Mouse (Mus musculus): ENCODE data around the gene Gm21731.
"Not testable (repeated sequence)": the region's sequence is repeated elsewhere in the genome, so short reads cannot be mapped to it uniquely, and the experiment has no call there.

DNA sequence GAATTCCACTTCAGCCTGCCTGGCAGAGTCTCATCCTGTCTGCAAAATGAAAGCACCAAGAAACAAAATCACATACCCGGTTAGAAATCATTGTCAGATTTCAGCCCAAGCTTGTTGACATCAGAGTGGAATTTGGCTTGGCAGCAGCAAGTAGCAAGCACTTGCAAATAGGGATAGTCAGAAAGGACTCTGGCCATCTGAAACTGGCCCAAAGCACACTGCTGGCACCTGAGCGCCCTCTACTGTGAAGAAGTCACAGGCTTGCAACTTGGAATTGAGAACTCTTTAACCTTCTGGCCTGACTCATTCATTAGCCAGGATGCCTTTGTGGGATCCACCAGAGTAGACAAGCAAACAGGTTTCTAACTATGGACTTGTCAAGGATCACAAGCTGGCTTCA is 38.9 kb downstream of the Gm21731 start:
- TF ChIP-seq GABPA (IDR thresholded peaks at IDR 0.05; ENCODE audit: low read depth, low read length); POLR2AphosphoS5 (IDR thresholded peaks at IDR 0.05; ENCODE audit: borderline replicate concordance, low read depth, low read length); CTCF (IDR thresholded peaks at IDR 0.05 in 2 of 3, conservative IDR thresholded peaks at IDR 0.05 in 1 of 3; ENCODE audit: control insufficient read depth in 1 of 3, insufficient read depth in 1 of 3, low read depth in 2 of 3, low read length in 3 of 3, poor library complexity in 1 of 3, severe bottlenecking in 1 of 3): not testable (repeated sequence)
